Mouse (Mus musculus) heart, postnatal 0 days (tissue): ENCODE measurements around the gene Sap18b. TPM values are rescaled to one million over a fixed set of nuclear protein-coding genes. Genes with fewer than 3 reads are reported as not detected.

Experiments
- ATAC-seq: fragments of 200-750 bp; cut with Nextera tagmentation; 2 replicates; pipeline ENCODE4 v1.8.0; 2017; ENCODE audit warnings: low read depth, moderate number of reproducible peaks, moderate library complexity; ENCODE audit not compliant: insufficient read depth
- DNase-seq: peaks from one replicate; pipeline ENCODE4 v3.0.0-alpha.2; 2016; ENCODE audit warnings: low spot score
- H3K27ac ChIP-seq: fragments of 300-500 bp; sonication (generic); 2 replicates; pipeline ENCODE4 v1.5.1; 2014; ENCODE audit warnings: low read depth, mild to moderate bottlenecking
- H3K27me3 ChIP-seq: fragments of 300-500 bp; sonication (generic); 2 replicates; pipeline ENCODE4 v1.6.1; 2014; ENCODE audit warnings: low read length, mixed read lengths; ENCODE audit not compliant: control insufficient read depth, insufficient read depth
- H3K36me3 ChIP-seq: fragments of 300-500 bp; sonication (generic); replicated peaks from 2 replicates; pipeline ENCODE4 v1.6.1; 2014; ENCODE audit warnings: low read length, mixed read lengths; ENCODE audit not compliant: control insufficient read depth, insufficient read depth
- H3K4me1 ChIP-seq: fragments of 300-500 bp; sonication (generic); 2 replicates; pipeline ENCODE4 v1.6.1; 2014; ENCODE audit warnings: antibody characterized with exemption; ENCODE audit not compliant: control insufficient read depth, insufficient read depth
- H3K4me2 ChIP-seq: fragments of 300-500 bp; sonication (generic); 2 replicates; pipeline ENCODE4 v1.6.1; 2014; ENCODE audit warnings: low read depth, mild to moderate bottlenecking, low read length, moderate library complexity
- H3K4me3 ChIP-seq: fragments of 300-500 bp; sonication (generic); 2 replicates; pipeline ENCODE4 v1.5.1; 2014; ENCODE audit warnings: low read depth, low read length
- H3K9ac ChIP-seq: fragments of 300-500 bp; sonication (generic); replicated peaks from 2 replicates; pipeline ENCODE4 v1.6.1; 2014; ENCODE audit warnings: low read depth, low read length, mixed read lengths
- H3K9me3 ChIP-seq: fragments of 300-500 bp; sonication (generic); replicated peaks from 2 replicates; pipeline ENCODE4 v1.6.1; 2016; ENCODE audit warnings: low read length; ENCODE audit not compliant: control insufficient read depth
- CTCF ChIP-seq: IDR thresholded peaks from 2 replicates; pipeline ENCODE4 v1.5.1; 2016; ENCODE audit warnings: antibody characterized with exemption, control low read depth, low read depth
- EP300 ChIP-seq: IDR thresholded peaks from 2 replicates; pipeline ENCODE4 v1.6.1; 2016; ENCODE audit warnings: antibody characterized with exemption, low read depth
- WGBS: fragments of 180-500 bp; shearing (Covaris S2); extraction: QIAGEN DNeasy Blood & Tissue Kit; methylation state at CpG from one replicate; pipeline ENCODE4 v1.1.7; 2014; 5-methylcytosine and 5-hydroxymethylcytosine counted together
- polyA plus RNA-seq: library from polyadenylated mRNA; unstranded; fragments of >200 nt; fragmentation: Nextera tagmentation; extraction: Ambion mirVana; gene quantifications from 2 replicates; pipeline ENCODE4 v1.2.1, GENCODE M21; 2015
- total RNA-seq: library from RNA; depleted of rRNA; stranded (reverse); fragments of >200 nt; gene quantifications from 2 replicates; pipeline ENCODE4 v1.2.3, GENCODE M21; 2014; ENCODE audit warnings: low replicate concordance

Sap18b gene
- total and polyA plus RNA-seq, 2 experiments from 2014 or later = 65.9 to 283 TPM

DNA sequence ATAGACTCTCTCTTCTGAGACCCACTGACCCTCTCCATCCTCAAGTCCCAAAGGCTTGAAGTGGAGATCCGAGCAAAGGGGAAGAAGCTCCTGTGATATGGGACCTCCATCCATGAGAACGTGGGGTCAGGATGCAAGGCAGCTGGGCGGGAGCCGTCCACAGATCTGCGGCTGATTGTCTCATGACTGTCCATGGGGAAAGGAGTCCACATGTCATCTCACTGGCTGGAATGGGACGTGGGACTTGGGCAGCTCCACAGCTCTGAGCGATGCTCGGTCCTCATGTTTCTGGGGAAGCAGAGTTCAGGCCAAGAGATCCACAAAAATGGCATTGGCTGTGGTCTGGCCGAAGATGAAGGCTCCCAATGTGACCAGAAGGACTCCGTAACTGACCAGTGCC, 12.1 kb downstream of the Sap18b start:
- H3K27ac ChIP-seq = no peak overlapping the region
- H3K4me3 ChIP-seq = no peak overlapping the region
- H3K9ac ChIP-seq = no peak overlapping the region
- H3K4me2 ChIP-seq = no peak overlapping the region
- ATAC-seq (no peak), DNase-seq (no peak)
- no peaks in the 10 kb centered on the region for H3K27me3 ChIP-seq
- peaks cover 24% of the 10 kb centered on the region for H3K36me3 ChIP-seq
- H3K9me3 ChIP-seq = no peaks in the 10 kb centered on the region
- peaks cover 13% of the 10 kb centered on the region; the same call in 1 of the 2 replicates for H3K4me1 ChIP-seq
- WGBS = 85% methylated on average over 10 of the region's 10 CpGs
- TF ChIP-seq EP300 (no peak), CTCF (no peak)

DNA sequence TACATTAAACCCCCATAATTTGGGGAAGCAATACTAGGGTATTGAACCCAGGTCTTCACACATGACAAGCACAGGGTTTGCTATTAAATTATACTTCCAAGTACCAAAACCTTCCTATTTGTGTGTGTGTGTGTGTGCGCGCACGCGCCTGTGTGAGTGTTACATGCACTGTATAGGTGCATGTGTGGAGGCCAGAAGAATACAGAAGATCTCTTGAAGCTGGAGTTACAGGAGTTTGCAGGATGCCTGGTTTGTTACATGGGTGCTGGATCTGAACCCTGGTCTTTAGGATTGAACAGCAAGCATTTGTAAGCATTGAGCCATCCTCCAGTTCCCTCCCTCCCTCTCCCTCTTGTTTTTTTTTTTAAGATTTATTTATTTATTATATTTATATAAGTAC, 14.1 kb downstream of the Sap18b start:
- Histone ChIP-seq H3K27me3 (no peaks in the 10 kb centered on the region), H3K4me3 (no peak overlapping the region), H3K4me2 (no peak overlapping the region), H3K27ac (no peak overlapping the region), H3K4me1 (no peaks in the 10 kb centered on the region), H3K9ac (no peak overlapping the region), H3K9me3 (no peaks in the 10 kb centered on the region), H3K36me3 (peaks cover 36% of the 10 kb centered on the region)
- TF ChIP-seq CTCF (no peak), EP300 (no peak)
- WGBS = 98% methylated on average over 4 of the region's 4 CpGs
- DNase-seq (no peak), ATAC-seq (no peak)

DNA sequence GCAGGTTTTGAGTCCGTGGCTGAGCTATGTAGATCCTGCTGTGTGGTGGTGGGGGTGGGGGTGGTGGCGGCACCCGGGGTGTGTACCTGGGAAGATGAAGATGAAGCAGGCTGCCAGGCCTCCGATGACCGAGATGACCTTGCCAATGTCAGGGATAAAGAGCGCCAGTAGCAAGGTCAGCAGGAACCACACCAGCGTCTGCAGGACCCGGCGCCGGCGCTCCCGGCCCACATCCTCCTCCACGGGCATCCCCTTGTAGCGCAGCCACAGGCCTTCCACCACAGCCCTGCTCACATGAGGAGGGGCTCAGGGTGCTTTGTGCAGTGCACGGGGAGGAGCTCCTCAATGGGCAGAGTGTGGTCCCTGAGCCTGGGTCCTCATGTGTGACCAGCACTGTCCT, 16.3 kb downstream of the Sap18b start:
- no peak for ATAC-seq

DNA sequence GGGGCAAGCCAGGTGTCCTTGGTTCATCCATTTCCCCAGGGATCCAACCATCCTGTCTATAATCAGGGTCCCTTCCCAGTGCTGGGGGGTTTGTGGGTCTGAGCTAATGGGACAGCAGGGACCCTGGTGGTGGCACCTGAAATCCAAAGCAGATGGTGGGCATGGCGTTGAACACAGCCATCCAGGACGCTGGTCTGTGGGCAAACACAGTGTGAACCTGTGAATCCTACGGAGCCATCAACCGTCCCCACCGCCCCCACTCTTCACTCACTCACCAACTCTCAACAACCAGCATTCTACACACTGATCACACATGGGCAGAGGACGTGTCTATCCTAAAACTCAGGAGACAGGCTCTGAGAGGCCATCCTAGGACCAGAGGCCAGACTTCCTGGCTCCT, 18.8 kb downstream of the Sap18b start:
- Histone ChIP-seq H3K27me3 (no peaks in the 10 kb centered on the region), H3K36me3 (peaks cover 48% of the 10 kb centered on the region), H3K27ac (no peak overlapping the region), H3K9ac (no peak overlapping the region), H3K4me2 (no peak overlapping the region), H3K4me3 (no peak overlapping the region), H3K9me3 (no peaks in the 10 kb centered on the region), H3K4me1 (0 out of 2 replicates have a peak, but pooled peaks cover 4% of the 10 kb centered on the region)
- no peak for TF ChIP-seq CTCF
- no peak for TF ChIP-seq EP300
- no peak for ATAC-seq
- WGBS = 87% methylated on average over 6 of the region's 6 CpGs
- DNase-seq = no peak

More for the DNA sequence above, 16.3 kb downstream of the Sap18b start:
- Histone ChIP-seq H3K9me3 (no peaks in the 10 kb centered on the region), H3K9ac (no peak overlapping the region), H3K27ac (no peak overlapping the region), H3K36me3 (peaks cover 53% of the 10 kb centered on the region), H3K4me2 (no peak overlapping the region), H3K27me3 (no peaks in the 10 kb centered on the region), H3K4me1 (0 out of 2 replicates have a peak, but pooled peaks cover 4% of the 10 kb centered on the region), H3K4me3 (no peak overlapping the region)
- no peak for TF ChIP-seq CTCF
- TF ChIP-seq EP300 = no peak
- WGBS = 89% methylated on average over 15 of the region's 15 CpGs
- DNase-seq = no peak

DNA sequence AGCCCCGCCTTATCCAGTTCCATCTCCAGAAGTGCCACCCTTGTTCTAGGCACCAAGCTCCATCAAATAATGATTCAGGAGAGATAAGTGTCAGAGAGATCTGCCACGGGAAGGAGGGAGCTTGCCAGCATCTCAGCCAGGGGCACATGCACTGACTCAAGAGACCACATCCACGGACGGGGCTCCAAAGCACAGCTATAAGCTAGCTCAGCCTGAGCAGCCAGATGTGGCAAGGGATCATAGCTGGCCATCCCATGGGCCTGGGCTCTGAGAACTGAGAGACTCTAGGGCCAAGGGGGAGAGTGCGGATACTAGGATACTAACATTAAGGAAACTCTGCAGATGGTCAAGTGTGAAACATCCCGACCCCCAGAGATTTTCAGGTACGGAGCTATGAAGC, 19.9 kb downstream of the Sap18b start:
- no peak for ATAC-seq
- 73% methylated on average over 7 of the region's 7 CpGs for WGBS
- Histone ChIP-seq H3K4me3 (no peak overlapping the region), H3K36me3 (peaks cover 43% of the 10 kb centered on the region), H3K4me1 (0 out of 2 replicates have a peak, but pooled peaks cover 4% of the 10 kb centered on the region), H3K4me2 (no peak overlapping the region), H3K27me3 (no peaks in the 10 kb centered on the region), H3K27ac (no peak overlapping the region), H3K9me3 (no peaks in the 10 kb centered on the region), H3K9ac (no peak overlapping the region)
- TF ChIP-seq CTCF = no peak
- no peak for TF ChIP-seq EP300
- DNase-seq = no peak

DNA sequence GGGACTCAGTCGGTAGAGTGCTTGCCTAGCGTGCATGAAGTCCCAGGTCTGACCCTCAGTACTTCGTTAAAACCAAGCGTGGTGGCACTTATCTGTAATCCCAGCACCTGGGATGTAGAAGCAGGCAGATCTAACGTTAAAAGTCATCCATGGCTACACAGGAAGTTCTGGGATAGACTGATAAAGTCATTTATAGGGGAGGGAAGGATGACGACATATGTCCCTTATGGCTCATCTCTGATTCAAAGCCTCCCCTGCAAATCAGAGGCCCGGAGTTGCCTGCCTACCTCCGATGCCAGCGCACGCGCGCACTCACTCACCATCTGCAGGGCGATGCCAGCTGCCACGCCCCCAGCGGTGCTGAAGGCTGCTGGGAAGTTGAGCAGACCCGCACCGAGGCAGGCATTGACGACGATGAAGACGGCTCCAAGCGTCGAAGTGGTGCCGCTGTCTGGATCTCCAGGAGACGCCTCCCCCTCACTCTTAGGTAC, 23.0 kb downstream of the Sap18b start:
- Histone ChIP-seq H3K36me3 (peaks cover 32% of the 10 kb centered on the region), H3K27me3 (no peaks in the 10 kb centered on the region), H3K4me3 (no peak overlapping the region), H3K4me2 (no peak overlapping the region), H3K27ac (no peak overlapping the region), H3K9me3 (no peaks in the 10 kb centered on the region), H3K9ac (no peak overlapping the region), H3K4me1 (peaks cover 10% of the 10 kb centered on the region)
- DNase-seq (no peak), ATAC-seq (no peak)
- 68% methylated on average over 24 of the region's 24 CpGs for WGBS
- TF ChIP-seq CTCF (no peak), EP300 (no peak)
